Mouse (Mus musculus): ENCODE data around the gene Rap2b.

GRCm38 (mm10) chr3:61320031-61320430 lies 41.4 kb upstream of the Rap2b start:
- TF ChIP-seq EP300 (IDR thresholded peaks at IDR 0.05; ENCODE audit: low read depth): no peak
- no peak for TF ChIP-seq CTCF (IDR thresholded peaks at IDR 0.05; ENCODE audit: low read depth)

All from liver, postnatal 0 days (tissue).